Mouse (Mus musculus) kidney, adult 2 months (tissue): ENCODE results near the gene Tmem132e.

Experiments used
- CTCF ChIP-seq: fragments of 200-500 bp; conservative IDR thresholded peaks from 2 replicates; pipeline ENCODE4 v1.5.1; 2011; ENCODE audit warnings: low read depth, mild to moderate bottlenecking, control low read depth, low read length, moderate library complexity, mixed read lengths; ENCODE audit not compliant: insufficient read depth, insufficient read length
- POLR2A ChIP-seq: fragments of 200-500 bp; IDR thresholded peaks from one replicate; pipeline ENCODE4 v1.6.1; 2011; ENCODE audit warnings: low read depth, low read length, control low read depth

GRCm38 (mm10) chr11:82467218-82467617 lies 78.5 kb downstream of the Tmem132e start:
- no peak for TF ChIP-seq CTCF
- no peak for TF ChIP-seq POLR2A
